Mouse (Mus musculus) heart, postnatal 14 days (tissue): ENCODE measurements around the gene Atp13a5. TPM values are rescaled to one million over a fixed set of nuclear protein-coding genes. Genes with fewer than 3 reads are reported as not detected.
A peak's percentile ranks its signal among the peaks of the same experiment; 100 is the strongest.

ENCODE experiments used
- DNase-seq, 2 experiments: peaks; one replicate each; pipeline ENCODE4 v3.0.0; 2021 to 2022
- intact Hi-C: fragments of 180-260 bp; cut with DNase I; formaldehyde crosslinking; loops from one replicate; pipeline ENCODE4 v1.15.1; 2025
- total RNA-seq, 2 experiments: library from RNA; stranded (reverse); gene quantifications; 2 replicates each; pipeline ENCODE4 v1.2.3; 2021

Gene Atp13a5
- total RNA-seq, 2 experiments from 2014 or later: not detected

DNA sequence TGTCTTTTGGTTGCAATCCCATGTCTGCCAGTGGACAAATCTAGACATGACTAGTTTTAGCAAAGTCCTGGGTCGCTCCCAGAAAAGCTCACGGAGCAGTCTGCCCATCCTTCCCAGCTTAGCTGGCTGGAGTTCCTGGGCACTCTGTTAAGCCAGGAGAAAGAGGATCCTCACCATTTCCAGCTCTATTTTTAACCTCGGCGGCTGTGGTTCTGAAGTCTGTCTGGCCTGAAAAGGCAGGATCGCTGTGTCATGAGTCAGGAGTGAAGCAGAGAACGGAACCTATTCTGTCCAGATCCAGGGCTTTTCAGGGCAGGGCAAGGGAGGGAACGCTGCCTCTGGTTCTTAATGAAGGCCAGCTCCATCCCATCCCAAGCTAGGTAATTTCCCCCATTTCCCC is 169.7 kb downstream of the Atp13a5 start:
- intact Hi-C loops: loop anchor here (10.0 kb wide), 1 partner anchor 374 kb away; no protein-coding TSS in a partner anchor
- DNase-seq: peak; percentile 16 to 47

DNA sequence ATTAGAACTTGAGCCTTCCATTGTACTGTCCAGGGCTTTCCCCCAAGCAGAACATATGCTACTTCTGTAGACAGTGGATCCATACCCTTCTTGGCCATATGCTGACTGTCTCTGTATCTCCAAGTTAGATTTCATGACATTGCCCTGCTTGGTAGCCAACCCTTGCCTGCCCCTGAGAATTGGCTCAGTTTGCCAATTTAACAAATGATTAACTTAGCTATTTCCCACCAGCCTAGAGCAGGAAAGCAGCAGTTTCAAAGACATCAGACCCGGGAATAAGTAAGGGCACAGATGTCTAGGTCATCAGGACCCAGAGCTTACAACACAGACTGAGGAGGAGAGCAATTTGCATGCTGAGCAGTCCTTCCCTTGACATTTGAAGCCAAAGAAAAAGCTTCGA is 173.0 kb downstream of the Atp13a5 start:
- intact Hi-C loops: loop anchor here (10.0 kb wide), 1 partner anchor 371 kb away; no protein-coding TSS in a partner anchor
- DNase-seq: no peak

DNA sequence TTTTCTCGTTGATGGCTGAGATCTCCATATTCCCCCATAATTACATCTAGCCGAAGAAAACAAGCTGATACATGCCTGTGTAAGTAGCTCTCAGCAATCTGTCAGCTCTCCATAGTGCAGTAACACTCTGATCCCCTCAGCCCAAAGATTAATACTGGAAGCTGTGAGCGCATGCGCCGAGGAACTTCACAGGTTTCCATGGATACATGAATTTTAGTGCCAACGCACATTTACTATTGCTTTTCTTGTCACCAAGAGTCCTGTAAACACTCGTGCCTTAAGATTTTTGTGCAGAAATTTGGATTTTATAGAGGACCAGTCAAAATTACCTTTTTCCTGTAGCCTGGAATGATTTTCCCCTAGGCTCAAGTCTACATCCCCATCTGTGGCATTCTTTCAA is 173.7 kb downstream of the Atp13a5 start:
- DNase-seq: no peak
- intact Hi-C loops: loop anchor here (10.0 kb wide), 1 partner anchor 370 kb away; no protein-coding TSS in a partner anchor

DNA sequence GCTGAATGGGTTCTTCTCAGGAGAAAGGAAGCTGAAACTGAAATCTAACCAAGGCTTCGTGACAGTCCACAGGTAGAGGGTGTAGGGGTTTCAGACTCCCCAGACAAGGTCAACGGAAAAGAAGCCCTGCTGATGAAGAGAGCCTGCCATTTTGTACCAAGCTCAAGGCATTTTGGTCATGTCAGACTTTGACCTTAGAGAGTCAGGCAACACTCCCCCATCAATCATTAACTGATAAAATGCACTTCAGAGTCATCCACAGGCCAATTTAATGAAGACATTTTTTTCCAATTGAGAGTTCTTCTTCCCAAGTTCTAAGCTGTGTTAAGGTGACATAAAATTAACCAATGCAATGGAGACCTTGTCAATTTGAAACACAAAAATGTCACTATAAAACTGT is 177.4 kb downstream of the Atp13a5 start:
- intact Hi-C loops: loop anchor here (10.0 kb wide), 1 partner anchor 366 kb away; no protein-coding TSS in a partner anchor

DNA sequence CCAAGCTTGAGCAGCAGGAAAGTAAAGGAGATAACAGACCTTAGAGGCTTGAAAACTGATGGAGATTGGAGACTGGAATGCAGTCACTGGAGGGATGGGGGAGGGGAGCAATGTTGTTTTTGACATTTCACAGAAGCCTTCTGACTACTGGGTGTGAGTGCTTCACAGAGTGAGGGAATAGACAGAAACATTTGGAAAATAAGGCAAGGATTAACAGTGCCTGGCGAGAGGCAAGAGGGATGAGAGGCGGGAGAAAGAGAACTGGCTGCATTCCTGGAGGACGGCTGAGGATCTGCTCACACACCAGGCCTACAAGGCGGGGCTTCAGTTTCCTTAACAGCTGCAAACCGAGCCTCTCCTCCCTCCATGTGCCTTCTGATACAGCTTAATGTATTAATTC is 180.1 kb downstream of the Atp13a5 start:
- DNase-seq: peak; percentile 44 to 48
- intact Hi-C loops: no loop called here

More for the DNA sequence above, 177.4 kb downstream of the Atp13a5 start:
- DNase-seq: no peak

DNA sequence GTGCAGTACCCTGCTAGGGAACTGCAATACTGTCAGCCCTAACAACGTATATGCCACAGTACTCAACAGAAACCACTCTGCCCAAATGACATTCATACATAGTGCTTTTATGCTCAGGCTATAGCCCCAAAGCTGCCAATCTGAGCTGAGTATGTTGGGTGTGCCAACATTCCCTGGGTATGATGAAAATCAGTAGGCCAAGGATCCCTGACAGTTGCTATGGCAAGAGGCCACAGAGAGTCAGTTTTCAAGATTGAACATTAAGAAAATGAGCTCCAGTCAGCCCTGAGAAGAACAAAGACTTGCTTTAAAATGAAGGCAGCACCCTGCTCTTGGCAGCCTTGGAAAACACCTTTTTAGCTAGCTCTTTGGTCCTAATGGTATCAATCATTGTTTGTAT is 183.4 kb downstream of the Atp13a5 start:
- intact Hi-C loops: no loop called here
- DNase-seq: no peak

DNA sequence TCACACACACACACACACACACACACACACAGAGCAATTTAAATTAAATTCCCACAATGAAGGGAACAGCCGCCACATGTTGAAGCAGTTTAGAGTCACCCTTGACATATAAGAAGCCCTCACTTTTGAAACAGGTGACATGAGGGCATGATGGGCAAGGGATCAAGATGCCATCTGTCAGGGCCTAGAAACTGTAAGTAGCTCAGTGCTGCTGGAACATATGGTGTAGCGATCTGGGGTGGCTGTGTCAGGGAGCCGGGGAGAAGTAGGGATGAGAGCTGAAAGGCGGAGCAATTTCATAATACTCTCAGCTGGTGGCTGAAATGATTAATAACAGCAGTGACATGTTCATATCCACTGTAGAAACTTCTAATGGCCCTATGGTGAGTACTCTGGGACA is 184.6 kb downstream of the Atp13a5 start:
- no peak for DNase-seq
- intact Hi-C loops: no loop called here

DNA sequence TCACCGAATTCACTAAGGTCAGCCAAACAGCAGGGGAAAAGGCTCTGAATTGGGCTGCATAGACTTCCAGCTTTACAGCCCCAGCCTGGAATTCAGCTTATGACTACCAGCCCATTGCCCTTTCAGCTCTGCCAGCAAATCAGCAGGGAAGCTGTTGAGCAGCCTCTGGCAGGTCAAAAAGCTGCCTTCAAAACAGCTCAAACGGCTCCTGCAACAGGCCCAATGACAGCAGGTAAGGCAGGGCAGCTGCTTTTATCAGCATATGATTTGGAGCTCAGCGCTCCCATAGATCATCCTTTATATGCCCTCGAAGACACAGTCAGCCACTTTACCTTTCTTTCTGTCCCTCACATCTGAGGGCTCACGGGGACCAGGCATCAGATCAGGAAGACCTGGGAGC is 185.6 kb downstream of the Atp13a5 start:
- intact Hi-C loops: no loop called here
- DNase-seq: no peak

Other genes starting within 250 kb of the Atp13a5 start
- gene Hrasls, start 169.0 kb downstream of the Atp13a5 start, total RNA-seq: 10 to 100 TPM; 15.8 to 16.5 TPM
- not detected for gene Atp13a4, start 166.1 kb upstream of the Atp13a5 start, total RNA-seq
- 100 to 1,000 TPM; 132 to 142 TPM for gene Opa1, start 200.6 kb upstream of the Atp13a5 start, total RNA-seq